Mouse (Mus musculus): ENCODE measurements around the gene Col4a6.

Gene Col4a6

DNA sequence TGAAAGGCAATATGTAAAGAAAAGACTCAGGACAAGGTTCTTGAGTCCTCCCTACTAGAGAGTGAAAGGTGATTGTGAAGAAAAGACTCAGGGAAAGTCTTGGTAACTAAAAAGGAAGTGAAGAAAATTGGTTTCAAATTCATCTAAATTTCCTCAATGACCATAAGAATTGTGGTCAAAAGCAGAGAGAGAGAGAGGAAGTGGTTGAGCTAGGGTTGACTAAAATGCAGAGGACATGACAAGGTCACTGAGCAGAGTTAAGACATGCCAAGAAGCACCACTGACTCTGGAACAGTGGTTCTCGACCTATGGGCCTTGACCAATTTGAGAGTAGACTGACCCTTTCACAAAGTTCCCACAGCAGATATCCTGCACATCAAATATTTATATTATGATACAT, 224.2 kb downstream of the Col4a6 start:
- no peak for DNase-seq (ENCODE audit: low spot score in 2 of 2)

DNA sequence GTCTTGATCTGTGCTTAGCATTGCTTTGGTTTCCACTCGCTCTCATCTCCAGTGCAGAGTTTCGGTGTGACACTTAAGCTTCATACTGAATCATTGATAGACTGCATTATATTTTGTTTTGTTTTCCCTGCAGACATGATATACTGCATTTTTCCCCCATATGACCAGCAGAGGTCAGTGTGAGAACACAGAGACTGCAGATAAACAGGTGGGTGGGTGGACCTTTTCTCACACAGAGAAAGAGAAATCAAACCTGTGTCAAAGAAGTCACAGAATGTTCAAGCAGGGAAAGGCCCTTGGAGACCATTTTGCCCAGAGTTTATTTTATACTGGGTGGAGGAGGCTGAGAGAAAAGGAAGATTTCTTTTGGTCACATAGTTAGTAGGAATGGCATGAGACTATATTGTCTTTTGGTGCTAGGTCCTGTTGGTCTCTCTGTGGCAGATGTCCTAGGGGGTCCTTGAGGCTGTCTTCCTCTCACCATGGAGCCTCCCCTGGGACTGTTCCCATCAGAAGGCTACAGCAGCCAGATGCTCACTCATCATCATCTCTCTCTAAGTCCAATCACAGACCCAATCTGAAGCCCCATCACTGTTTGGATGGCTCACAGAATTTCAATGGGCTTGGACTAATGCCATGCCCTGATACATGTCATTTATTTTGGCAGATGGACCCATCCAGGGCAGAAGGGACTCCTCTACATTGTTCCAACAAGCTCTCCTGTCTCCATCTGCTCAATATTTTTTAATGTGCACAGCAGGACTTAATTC, 237.1 kb downstream of the Col4a6 start:
- no peak for DNase-seq (ENCODE audit: low spot score in 2 of 2)

DNA sequence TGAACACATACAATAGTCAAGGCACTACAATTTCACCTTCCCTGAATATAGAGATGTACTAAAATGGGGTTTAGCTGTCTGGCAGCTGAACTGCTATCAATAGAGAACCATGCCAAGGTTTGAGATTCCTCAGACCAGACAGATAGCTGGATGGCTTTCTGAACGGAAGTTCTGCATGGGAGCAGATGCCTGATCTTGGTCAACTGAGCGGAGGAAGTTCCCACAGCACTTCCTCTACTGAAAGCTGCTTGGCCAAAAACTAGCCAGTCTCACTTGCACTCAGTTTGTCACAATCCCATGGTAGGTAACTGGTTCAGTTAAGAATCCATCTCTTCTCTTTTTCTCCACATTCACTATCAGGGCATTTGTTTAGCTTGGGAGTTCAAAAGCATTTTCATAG, 245.7 kb downstream of the Col4a6 start:
- no peak for DNase-seq (ENCODE audit: low spot score in 2 of 2)

DNA sequence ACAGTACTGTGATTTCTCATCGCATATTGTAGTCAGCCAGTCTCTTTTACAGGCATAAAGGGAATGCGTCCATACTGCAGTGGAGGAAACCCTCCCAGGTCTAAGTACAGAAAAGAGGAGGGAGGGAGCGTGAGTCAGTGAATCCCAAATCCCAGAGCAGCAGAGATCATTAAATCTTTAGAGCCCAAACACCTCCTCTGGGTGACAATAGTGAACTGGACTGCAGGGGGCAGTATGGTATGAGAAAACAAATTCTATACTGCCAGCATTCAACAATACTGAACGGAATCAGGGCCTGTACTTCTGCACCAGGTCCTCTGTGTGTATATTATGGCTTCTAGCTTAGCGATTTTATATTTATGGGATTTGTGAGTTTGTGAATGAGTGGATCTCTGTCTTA, 261.1 kb downstream of the Col4a6 start:
- no peak for DNase-seq (ENCODE audit: low spot score in 2 of 2)

DNA sequence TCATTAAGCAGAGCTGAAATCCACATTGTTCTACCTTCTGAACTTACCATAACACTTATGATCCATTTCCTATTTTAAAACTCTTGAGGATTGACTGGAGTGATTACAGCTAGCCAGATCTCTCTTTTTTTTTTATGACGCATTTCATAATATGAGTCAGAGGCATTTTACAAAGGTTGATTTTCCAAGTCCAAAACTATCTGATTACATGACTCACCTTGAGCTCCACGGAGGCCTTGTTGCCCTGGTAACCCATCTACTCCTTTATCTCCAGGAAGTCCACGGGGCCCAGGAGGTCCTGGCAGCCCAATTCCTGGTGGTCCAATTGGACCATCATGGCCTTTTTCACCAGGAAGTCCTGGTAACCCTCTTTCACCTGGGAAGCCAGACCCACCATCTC, 274.9 kb downstream of the Col4a6 start:
- DNase-seq (ENCODE audit: low spot score in 2 of 2) = no peak

DNA sequence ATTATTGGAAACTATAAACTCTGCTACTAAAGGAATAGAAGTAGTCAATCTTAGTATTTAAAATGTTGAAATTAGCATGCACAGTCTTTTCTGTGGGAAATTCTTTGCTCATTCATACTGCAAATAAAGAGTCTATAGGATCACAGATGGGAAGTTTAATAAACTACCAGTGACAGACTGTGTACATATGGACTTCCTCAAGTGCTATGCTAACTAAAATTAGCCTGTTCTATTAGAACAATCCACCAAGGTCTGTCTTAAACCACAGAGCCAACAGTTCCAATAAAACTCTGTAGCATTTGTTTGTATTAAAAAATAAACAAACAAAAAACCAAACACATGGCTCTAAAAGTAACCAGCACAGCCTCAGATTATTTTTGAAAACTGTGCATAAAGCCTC, 278.8 kb downstream of the Col4a6 start:
- no peak for DNase-seq (ENCODE audit: low spot score in 2 of 2)

DNA sequence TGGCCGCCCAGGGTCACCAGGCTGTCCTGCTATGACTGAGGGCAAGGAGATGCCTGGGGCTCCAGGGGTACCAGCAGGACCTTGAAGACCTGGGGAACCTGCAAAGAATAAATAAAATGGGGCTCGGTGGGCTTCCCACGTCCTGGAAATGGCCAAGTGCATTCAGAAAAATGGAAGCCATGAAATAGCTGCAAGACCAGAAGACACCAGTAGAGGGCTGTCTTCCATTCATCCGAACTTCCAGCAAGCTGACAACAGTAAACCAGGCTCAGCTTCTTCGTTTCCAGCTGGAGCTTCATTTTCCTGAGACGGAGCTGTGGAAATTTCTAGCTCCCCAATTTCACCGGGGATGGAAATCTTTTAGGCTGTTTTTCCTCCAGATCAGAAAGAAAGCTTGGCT, 298.5 kb downstream of the Col4a6 start:
- DNase-seq (ENCODE audit: low spot score in 2 of 2) = no peak

DNA sequence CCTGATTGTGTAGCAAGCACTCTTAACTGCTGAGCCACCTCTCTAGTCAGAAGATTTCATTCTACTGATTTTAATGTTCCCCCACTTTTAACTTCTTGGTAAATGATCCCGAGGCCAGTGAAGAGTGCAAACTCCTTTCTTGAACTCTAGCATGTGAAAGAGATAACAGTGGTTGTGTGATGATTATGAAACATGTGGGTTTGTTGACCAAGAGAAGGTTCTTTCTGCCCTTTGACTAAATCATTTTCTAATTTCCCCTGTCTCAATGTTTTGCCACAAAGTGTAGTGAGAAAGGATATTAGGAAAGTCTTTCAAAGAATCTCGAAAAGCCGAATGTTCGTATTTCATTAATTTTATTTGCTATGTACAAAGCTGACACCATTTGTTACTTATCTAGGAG, 308.8 kb downstream of the Col4a6 start:
- DNase-seq (ENCODE audit: low spot score in 2 of 2) = no peak

DNA sequence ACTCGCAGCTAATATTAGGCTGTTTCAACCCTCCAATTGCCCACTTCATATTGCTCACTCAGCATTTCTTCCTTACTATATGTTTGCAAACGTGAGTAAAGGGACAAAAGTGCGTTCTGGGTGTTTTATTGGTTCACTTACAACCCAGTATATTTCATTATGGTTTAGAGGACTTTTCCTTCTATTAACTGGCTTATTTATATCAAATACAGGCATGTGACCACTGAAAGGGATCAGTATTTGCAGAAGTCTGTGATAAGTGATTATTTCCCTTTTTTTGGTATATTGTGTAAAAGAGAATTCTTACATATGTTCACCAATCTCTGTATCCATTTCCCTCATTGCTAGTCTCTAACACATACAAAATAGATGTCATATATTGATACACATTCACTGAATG, 313.5 kb downstream of the Col4a6 start:
- DNase-seq (ENCODE audit: low spot score in 2 of 2) = no peak

DNA sequence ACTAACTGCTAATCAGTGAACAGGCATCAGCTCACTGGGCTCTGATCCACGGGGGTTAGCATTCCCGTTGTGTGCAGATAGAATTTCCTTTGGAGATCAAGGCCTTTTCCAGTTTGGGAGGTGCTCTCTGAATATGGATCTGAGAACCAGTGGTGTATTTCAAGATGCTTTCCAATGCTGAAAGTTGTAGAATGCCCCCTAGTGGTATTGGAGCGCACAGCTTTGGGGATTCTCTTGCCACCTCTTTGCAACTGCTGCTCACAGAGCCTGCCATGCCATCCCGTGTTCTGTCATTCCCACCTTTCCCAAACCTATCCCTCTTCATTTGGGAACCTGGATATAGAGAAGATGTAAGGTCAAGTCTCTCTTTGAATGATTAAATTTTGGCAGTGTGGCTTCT, 315.7 kb downstream of the Col4a6 start:
- no peak for DNase-seq (ENCODE audit: low spot score in 2 of 2)

DNA sequence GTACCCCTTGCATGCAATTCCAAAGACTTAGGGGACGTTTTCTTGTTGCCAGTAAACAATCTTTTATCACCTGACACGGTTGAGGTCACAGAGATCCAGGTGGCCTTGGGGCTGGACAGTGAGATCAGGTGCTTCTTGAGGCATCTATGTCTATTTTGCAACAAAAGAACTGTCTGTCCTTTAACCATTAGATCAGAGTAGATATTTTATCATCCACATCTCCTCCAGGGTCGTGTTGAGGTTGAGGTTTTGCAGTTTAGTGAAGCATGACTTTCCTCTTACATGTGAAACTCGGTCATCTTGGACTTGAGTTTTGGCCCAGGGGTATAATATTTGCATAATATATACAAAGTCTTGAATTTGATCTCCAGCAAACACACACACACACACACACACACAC, 316.2 kb downstream of the Col4a6 start:
- no peak for DNase-seq (ENCODE audit: low spot score in 2 of 2)

DNA sequence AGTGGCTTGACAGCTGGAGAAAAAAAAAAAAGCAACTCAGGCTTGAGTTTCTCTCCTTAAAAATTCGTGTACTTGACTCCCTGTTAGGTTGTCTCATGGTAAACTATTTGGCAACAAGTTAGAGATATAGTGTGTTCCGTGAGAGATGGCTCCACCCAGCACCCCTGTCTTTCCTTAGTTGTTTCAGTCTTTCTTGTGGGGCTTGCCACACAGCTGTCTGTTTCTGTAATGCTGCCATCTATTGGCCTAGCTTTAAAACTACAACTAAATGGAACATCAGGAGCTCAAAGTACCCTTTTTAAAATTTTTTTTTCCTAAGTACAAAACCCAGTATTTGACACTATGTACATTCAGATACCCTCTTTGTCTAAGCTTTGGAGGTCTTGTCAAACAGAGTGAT, 317.2 kb downstream of the Col4a6 start:
- DNase-seq (ENCODE audit: low spot score in 2 of 2) = no peak

DNA sequence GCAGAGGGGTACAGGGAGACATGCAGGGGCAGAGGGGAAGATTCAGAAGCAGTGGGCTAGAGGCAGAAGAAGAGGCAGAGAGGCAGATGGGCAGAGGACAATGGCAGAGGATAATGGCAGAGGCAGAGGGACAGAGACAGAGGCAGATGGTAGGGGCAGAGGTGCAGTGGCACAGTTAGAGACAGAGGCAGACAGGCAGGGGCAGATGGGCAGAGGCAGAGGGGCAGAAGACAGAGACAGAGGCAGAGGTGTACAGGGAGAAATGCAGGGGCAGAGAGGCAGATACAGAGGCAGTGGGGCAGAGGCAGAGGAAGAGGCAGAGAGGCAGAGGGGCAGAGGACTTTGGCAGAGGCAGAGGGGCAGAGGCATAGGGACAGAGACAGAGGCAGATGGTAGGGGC, 322.7 kb downstream of the Col4a6 start:
- DNase-seq (ENCODE audit: low spot score in 2 of 2) = no peak

DNA sequence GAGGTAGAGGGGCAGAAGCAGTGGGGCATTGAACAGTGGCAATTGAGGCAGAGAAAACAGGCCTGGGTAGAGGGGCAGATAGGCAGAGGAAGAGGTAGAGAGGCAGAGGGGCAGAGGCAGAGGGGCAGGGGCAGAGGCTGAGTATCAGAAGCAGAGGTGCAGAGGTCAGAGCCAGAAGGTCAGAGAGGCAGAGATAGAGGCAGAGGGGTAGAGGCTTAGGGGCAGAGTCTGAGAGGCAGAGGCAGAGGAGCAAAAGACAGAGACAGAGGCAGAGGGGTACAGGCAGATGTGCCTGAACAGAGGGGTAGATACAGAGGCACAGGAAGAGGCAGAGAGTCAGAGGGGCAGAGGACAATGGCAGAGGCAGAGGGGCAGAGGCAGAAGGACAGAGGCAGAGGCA, 323.6 kb downstream of the Col4a6 start:
- DNase-seq (ENCODE audit: low spot score in 2 of 2) = no peak

DNA sequence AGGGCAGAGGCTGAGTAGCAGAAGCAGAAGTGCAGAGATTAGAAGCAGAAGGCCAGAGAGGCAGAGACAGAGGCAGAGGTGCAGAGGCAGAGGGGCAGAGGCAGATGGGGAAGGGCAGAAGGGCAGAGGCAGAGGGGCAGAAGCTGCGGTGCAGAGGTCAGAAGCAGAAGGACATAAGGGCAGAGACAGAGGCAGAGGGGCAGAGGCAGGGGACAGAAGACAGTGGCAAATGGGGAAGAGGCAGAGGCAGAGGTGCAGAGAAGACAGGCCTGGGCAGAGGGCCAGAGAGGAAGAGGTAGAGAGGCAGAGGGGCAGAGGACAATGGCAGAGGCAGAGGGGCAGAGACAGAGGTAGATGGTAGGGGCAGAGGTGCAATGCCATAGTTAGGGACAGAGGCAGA, 324.2 kb downstream of the Col4a6 start:
- DNase-seq (ENCODE audit: low spot score in 2 of 2) = no peak

All from spleen, postnatal 10 days (tissue).